Mouse (Mus musculus) frontal cortex, postnatal 14 days (tissue): ENCODE results near the gene Derl2.

Experiments used
- DNase-seq, 2 experiments: peaks; one replicate each; pipeline ENCODE4 v3.0.0; 2022; ENCODE audit warnings: low spot score in 2 of 2

Derl2 gene

DNA sequence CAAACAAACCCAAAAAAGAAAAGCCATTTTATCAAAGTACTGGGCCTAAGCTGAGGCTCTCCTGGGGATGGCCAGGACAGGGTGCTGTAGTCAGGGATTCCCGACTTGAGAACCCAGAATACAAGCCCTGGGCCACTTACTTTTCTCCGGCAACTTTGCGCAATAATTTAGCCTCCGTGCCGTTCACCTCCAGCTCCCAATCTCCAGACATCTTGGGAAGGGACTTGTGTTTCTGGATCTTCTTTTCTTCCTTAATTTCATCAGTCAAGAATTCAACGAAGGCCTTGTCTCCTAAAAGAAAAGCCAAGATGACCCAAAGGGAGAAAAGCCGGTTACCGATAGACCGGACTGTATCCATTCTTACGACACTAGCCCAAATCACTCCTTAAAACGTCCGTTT lies 37.6 kb downstream of the Derl2 start:
- DNase-seq: no peak

DNA sequence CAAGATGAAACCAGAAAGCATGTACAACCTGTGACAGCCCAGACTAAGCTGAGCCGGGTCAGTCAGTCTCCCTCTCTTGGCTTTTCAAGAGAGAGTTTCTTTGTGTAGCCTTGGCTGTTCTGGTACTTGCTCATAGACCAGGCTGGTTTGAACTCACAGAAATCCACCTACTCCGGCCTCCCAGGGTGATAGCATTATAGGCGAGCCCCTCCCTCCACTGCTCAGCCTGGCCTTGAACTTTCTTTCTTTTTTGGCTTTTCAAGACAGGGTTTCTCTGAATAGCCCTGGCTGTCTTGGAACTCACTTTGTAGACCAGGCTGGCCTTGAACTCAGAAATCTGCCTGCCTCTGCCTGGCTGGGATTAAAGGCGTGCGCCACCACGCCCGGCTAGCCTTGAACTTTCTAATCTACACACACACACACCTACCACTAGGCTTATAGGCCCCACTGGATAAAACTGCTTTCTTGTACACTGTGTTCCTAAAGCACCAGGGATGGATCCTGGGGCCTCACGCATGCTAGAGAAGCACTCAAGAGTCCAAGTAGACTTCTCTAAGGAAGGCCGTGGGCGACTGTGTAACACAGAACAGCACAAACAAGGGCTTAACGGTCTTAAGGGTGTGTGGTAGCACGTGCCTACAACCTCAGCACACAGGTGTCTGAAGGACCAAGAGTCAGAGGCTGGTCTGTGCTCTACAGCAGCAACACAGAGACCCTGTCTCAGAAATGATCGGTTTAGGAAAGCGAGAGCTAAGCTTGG lies 38.7 kb downstream of the Derl2 start:
- no peak for DNase-seq

DNA sequence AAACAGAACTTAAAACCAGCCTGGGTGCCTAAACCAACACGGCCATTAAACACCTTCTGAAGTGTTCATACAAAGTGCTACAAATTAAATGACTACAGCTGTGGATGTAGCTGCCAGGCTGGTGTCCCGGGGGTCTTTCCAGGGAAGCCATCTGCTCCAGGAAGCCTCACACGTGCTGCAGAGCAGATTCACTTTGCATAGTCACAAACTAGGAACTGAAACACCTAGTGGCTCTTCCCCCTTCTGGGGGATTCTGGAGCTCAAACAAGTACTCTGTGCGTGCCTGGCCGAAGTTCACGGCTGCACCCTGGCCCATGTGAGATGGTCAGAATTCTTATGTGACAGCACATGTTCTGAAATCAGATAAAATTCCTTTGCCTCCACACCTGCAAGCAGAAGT lies 39.4 kb downstream of the Derl2 start:
- no peak for DNase-seq

DNA sequence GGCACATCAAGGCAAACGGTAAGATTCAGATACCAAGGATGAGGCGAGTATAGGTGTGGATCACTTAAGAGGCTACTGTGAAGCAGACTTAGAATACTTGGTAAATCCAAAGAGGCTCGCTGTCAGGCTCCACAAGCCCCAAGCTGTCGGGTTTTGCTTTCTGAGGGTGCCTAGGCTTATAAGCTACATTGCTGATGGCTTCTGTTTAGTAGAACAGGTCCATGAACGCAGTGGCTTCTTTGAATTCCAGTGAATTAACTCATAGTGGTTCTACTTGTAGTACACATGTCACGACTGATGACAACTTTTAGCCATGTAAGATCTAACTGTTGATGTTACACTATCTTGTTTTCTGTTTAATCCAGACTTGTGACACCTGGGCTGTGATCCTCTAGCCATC lies 42.3 kb downstream of the Derl2 start:
- no peak for DNase-seq

GRCm38 (mm10) chr11:70975193-70975592 lies 44.4 kb downstream of the Derl2 start:
- DNase-seq: no peak

GRCm38 (mm10) chr11:70973947-70974346 lies 45.7 kb downstream of the Derl2 start:
- DNase-seq: no peak

GRCm38 (mm10) chr11:70972586-70972985 lies 47.1 kb downstream of the Derl2 start:
- DNase-seq: no peak

GRCm38 (mm10) chr11:70970560-70971540 lies 48.8 kb downstream of the Derl2 start:
- no peak for DNase-seq

GRCm38 (mm10) chr11:70969821-70970559 lies 49.7 kb downstream of the Derl2 start, which contains the start of the genes Nup88 and Rpain:
Nup88 (minus strand) TSS chr11:70969973.
Rpain (plus strand) TSS chr11:70970213.
- DNase-seq: peak; percentile 90 to 93

DNA sequence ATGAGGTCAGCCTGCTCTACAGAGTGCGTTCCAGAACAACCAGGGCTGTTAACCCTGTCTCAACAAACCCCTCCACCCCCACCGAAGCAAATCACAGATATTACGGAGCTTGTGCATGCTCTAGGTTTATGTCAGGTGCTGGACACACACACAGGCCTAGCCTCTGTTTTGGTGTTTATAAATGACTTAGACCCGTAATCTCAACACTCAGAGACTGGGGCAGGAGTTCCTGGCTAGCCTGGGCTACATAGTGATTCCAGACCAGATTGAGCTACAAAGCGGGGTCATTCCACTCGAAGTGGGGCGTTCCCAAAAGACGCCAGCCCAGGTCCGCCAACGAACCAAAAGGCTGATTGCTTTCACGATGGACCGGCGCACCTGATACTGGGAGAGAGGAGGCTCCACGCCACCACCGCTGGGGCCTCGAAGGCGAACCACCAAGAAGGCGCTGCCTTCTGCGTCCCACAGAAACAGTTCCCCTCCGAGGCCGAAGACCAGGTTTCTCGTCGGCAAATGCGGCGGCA lies 50.3 kb downstream of the Derl2 start:
- DNase-seq: no peak

GRCm38 (mm10) chr11:70964222-70964907 lies 55.3 kb downstream of the Derl2 start:
- no peak for DNase-seq

DNA sequence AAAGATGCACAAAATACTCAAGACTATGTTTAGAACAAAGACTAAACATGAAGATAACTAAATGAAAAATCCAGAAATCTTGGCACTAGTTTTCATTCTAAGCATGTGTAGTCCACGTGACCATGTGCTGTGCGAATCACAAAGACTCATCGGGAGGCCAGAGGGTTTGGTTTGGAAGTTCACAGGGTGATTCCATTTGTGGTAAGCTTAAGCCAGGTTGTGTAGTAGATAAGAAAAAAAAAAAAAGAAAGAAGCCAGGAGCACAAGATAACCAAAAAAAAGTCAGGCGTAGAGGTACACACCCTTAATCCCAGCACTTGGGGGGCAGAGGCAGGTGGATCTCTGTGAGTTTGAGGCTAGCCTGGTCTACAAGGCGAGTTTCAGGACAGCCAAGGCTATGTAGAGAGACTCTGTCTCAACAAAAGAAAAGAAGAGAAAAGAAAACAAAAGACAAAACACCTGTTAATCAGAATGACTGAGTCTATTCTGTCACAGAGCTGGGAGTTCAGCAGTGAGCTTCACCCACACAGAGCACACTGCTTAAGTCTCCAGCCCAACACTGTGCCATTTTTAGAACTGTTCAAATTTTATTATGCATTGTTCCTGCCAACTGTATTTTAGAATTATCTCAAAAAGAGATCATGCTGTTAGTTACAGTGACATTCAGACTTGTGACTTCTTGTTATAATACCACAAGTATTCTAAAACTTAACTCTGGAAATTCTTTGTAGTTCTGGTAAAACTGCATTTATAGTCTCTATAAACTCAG lies 58.7 kb downstream of the Derl2 start:
- DNase-seq: no peak
